Mouse (Mus musculus): ENCODE data around the gene Abracl.

- no peak for TF ChIP-seq JUND (IDR thresholded peaks at IDR 0.05; ENCODE audit: low read depth, low read length)
- no peak for TF ChIP-seq TCF12 (IDR thresholded peaks at IDR 0.05; ENCODE audit: low read depth, low read length)
- no peak for TF ChIP-seq EP300 (IDR thresholded peaks at IDR 0.05; ENCODE audit: low read depth in 1 of 2, low read length in 2 of 2)
- no peak for TF ChIP-seq RAD21 (IDR thresholded peaks at IDR 0.05; ENCODE audit: low read depth, low read length)
- no peak for TF ChIP-seq CTCF (IDR thresholded peaks at IDR 0.05 in 2 of 3, conservative IDR thresholded peaks at IDR 0.05 in 1 of 3; ENCODE audit: control insufficient read depth in 1 of 3, insufficient read depth in 1 of 3, low read depth in 2 of 3, low read length in 3 of 3, poor library complexity in 1 of 3, severe bottlenecking in 1 of 3)
- TF ChIP-seq MAZ (IDR thresholded peaks at IDR 0.05; ENCODE audit: low read depth, low read length), result no peak
- no peak for TF ChIP-seq POLR2AphosphoS5 (IDR thresholded peaks at IDR 0.05; ENCODE audit: borderline replicate concordance, low read depth, low read length)
- TF ChIP-seq GATA1 (IDR thresholded peaks at IDR 0.05; ENCODE audit: low read depth, low read length), result no peak
- no peak for TF ChIP-seq HCFC1 (IDR thresholded peaks at IDR 0.05; ENCODE audit: low read depth, low read length)
- TF ChIP-seq CHD2 (IDR thresholded peaks at IDR 0.05; ENCODE audit: low read length), result no peak
Measured at GRCm38 (mm10) chr10:18008118-18008517, 15.0 kb downstream of the Abracl start.

Data from MEL (cell line).